Mouse (Mus musculus): ENCODE results near the gene Alpk3.

GRCm38 (mm10) chr7:81024118-81024517 is 33.3 kb upstream of the Alpk3 start:
- TF ChIP-seq CTCF (IDR thresholded peaks at IDR 0.05; ENCODE audit: insufficient read depth, low read depth, low read length): no peak
- TF ChIP-seq POLR2A (IDR thresholded peaks at IDR 0.05; ENCODE audit: insufficient read depth, low read depth, low read length): no peak
